Mouse (Mus musculus) erythroblast, embryonic 14.5 days (primary cell): ENCODE data around the gene Stac2. TPM values are rescaled to one million over a fixed set of nuclear protein-coding genes. Genes with fewer than 3 reads are reported as not detected.

ENCODE experiments used
- H3K27me3 ChIP-seq: 2 replicates; pipeline ENCODE4 v1.6.1; 2012; ENCODE audit warnings: inconsistent platforms; ENCODE audit not compliant: control insufficient read depth
- H3K36me3 ChIP-seq: 2 replicates; pipeline ENCODE4 v1.6.1; 2012; ENCODE audit warnings: mild to moderate bottlenecking, inconsistent platforms; ENCODE audit not compliant: control insufficient read depth
- H3K4me1 ChIP-seq: 2 replicates; pipeline ENCODE4 v1.6.1; 2012; ENCODE audit warnings: inconsistent platforms; ENCODE audit not compliant: control insufficient read depth
- H3K4me3 ChIP-seq: replicated peaks from 2 replicates; pipeline ENCODE3; 2012; ENCODE audit warnings: moderate library complexity, mild to moderate bottlenecking, inconsistent platforms
- H3K9me3 ChIP-seq: 2 replicates; pipeline ENCODE4 v1.6.1; 2012; ENCODE audit warnings: low read length, inconsistent platforms, mixed read lengths; ENCODE audit not compliant: control insufficient read depth
- GATA1 ChIP-seq: IDR thresholded peaks from 2 replicates; pipeline ENCODE4 v1.6.1; 2012; ENCODE audit warnings: low read length, inconsistent platforms, mixed read lengths
- TAL1 ChIP-seq: IDR thresholded peaks from 3 replicates; pipeline ENCODE4 v1.6.1; 2012; ENCODE audit warnings: low read length, inconsistent platforms, mixed read lengths
- polyA plus RNA-seq: library from polyadenylated mRNA; stranded (reverse); fragments of >175 nt; gene quantifications from 2 replicates; pipeline ENCODE4 v1.2.3, GENCODE M21; 2012

The Stac2 gene
- polyA plus RNA-seq, 1 experiment = not detected

DNA sequence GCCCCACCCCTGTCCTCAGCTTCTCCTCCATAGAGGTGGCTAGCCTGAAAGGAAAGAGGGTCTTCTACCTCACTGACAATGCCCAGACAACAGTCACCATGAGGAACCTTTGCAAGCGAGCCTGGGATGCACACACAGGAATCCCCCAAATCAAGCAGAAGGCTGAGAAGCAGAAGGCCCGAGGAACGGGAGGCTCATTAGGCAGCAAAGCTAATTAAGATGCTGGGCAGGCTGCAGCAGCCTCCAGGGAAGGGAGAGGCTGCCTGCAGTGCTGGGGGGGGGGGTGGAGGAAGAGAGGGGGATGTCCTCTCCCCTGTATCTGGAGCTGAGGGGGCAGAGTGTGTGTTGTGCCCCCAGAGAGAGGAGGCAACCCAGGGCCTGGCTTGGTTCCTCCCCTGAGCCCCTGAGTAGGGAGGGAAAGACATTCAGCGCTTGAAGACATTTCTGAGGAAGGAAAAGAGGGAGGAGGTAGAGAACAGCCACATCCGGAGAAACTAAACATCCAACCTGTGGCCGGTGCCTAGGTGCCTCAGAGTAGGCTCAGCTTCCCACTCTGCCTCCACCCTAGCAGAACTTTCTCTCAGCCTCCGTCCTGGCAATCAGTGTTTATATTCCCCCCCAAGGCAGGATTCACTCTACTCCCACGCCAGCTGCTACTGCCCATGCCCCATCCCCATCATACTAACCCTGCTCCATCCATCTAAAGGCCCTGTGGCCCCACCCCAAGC is 33.2 kb downstream of the Stac2 start:
- Histone ChIP-seq H3K9me3 (no peaks in the 10 kb centered on the region), H3K4me1 (peaks cover 18% of the 10 kb centered on the region), H3K27me3 (peaks cover 58% of the 10 kb centered on the region), H3K4me3 (no peak overlapping the region), H3K36me3 (no peaks in the 10 kb centered on the region)
- TF ChIP-seq GATA1 = no peak
- no peak for TF ChIP-seq TAL1

DNA sequence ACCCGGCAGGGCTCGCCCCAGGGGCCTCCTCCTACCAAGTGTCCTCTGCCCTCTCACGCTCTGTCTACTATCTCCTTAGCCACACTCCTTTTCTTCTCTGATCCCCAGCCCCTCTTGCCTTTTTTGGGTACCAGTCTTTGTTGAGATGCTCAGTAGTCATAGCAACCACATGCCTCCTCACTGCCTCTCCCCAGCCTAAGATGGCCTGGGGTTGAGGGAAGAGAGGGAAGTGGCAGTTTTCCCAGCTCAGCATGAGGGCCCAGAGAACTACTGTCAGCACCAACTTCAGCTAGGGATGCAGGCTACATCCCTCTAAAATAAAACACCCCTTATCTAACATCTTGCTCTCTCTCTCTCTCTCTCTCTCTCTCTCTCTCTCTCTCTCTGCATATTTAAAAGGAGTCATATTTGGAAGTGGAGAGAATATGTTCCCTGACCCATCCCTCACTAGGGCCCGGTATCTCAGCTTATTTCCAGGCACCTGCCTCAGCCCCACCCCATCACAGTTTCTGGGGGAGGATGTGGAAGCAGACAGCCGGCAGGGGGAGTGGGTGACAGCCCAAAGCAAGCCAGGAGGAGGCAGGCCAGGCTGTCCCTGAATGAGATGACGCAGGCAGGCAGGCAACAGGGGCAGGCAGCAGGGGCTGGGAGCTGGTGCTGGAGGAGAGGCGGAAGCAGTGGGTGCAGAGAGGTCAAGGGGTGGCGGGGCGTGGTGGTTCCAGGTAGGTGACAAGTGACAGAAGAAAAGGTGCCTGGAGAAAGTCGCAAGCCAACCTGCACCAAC is 34.2 kb downstream of the Stac2 start:
- Histone ChIP-seq H3K36me3 (no peaks in the 10 kb centered on the region), H3K27me3 (peaks cover 58% of the 10 kb centered on the region), H3K4me1 (peaks cover 18% of the 10 kb centered on the region), H3K4me3 (no peak overlapping the region), H3K9me3 (no peaks in the 10 kb centered on the region)
- TF ChIP-seq TAL1 (no peak), GATA1 (no peak)

DNA sequence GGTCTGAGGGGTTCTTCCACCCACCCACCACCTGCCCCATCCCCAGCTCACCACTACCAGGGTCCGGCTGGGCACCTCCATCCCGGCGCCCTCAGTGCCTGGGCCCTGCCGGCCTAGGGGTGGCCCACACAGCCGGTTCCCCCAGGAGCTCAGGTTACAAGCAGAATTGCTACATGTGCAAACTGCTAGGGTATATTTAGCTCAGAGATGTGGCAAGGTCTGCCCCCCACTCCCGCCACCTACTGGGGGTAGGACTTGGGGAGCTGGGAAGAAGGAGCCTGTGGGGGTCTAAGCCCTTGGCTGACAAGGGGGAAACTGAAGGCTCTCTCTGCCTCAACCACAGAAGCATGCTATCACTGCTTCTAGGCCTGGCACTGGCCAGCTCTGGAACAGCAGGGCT is 35.0 kb downstream of the Stac2 start:
- Histone ChIP-seq H3K4me1 (peaks cover 18% of the 10 kb centered on the region), H3K36me3 (no peaks in the 10 kb centered on the region), H3K9me3 (no peaks in the 10 kb centered on the region), H3K4me3 (no peak overlapping the region), H3K27me3 (peaks cover 53% of the 10 kb centered on the region)
- no peak for TF ChIP-seq GATA1
- TF ChIP-seq TAL1 = no peak

DNA sequence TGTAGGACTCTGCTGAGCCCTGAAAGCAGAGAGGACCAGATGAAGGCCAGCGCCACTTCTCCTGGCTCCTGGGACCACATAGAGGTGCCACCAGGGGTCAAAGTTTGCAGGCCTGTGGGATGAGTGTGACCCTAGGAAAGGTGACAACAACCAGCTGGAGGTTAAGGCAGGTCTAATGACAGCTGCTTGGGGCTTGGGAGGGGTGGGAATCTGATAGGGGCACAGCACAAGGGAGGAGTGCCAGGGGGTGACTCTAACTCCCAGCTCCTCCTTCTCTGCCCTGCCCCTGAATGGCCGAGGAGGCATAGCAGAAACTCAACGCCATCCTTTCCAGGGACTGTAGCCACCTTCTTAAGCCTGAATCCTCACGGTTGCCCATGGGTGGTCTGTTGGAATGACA is 36.4 kb downstream of the Stac2 start:
- Histone ChIP-seq H3K27me3 (peaks cover 42% of the 10 kb centered on the region), H3K36me3 (no peaks in the 10 kb centered on the region), H3K4me1 (peaks cover 7% of the 10 kb centered on the region), H3K4me3 (no peak overlapping the region), H3K9me3 (no peaks in the 10 kb centered on the region)
- TF ChIP-seq TAL1 (no peak), GATA1 (no peak)

DNA sequence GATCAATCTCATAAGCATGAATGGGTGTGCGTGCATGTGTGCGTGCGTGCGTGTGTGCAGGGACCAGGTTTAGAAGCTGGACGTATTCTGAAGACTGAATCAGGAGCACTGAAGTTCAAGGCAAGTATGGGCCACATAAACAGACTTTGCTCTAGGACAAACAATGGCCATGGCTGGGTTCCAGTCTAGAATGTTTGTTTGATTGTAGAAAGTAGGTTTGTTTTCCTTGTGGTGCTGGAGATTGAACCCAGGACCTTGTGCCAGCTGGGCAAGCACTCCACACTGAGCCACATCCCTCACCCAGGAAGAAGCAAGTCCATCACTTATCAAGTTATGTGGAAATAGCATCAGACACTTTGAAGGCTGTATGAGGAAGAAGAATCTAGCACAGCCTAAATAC is 37.1 kb downstream of the Stac2 start:
- Histone ChIP-seq H3K9me3 (no peaks in the 10 kb centered on the region), H3K4me1 (peaks cover 2% of the 10 kb centered on the region; the same call in 1 of the 2 replicates), H3K4me3 (no peak overlapping the region), H3K36me3 (no peaks in the 10 kb centered on the region), H3K27me3 (peaks cover 39% of the 10 kb centered on the region)
- TF ChIP-seq TAL1 (no peak), GATA1 (no peak)

DNA sequence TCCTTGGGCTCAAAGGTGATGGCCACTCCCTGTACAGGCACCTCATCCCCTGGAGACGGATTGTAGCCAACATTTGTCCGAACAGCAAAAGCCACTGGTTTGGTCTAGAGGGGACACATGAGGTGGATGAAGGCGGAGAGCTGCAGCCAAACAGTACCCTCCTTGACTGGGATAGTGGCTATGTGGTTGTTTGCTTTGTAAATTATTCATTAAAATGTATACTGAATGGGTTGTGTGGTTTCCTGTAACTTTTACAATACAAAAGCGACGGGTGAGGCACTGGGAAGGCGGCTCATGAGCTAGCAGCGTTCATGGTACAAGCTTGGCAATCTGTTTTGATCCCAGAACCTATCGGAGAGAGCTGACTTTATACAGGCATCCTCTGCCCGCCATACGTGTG is 40.4 kb downstream of the Stac2 start:
- H3K9me3 ChIP-seq = no peaks in the 10 kb centered on the region
- H3K4me1 ChIP-seq = peaks cover 2% of the 10 kb centered on the region; the same call in 1 of the 2 replicates
- TF ChIP-seq TAL1 (no peak), GATA1 (no peak)
- H3K27me3 ChIP-seq = peaks cover 10% of the 10 kb centered on the region; the same call in 1 of the 2 replicates
- H3K36me3 ChIP-seq = no peaks in the 10 kb centered on the region
- no peak overlapping the region for H3K4me3 ChIP-seq

DNA sequence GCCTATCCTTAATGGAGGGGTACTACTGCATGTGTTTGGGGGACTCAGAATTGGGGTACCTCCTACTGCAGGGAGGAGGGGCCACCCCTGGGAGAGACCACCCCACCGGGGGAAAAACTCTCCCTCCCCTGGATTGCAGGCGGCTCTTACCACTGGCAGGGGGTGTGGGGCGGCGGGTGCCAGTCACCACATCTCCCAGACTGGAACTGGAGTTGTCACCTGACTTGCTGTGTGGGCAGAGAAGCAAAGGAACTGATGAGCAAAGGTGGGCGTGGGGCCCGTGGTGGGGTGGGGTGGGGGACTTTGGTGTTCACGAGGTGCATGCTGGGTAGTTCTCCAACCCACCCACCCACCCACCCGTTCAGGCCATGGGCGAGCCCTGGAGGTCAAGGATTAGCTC is 41.5 kb downstream of the Stac2 start:
- no peak overlapping the region for H3K4me3 ChIP-seq
- no peaks in the 10 kb centered on the region for H3K4me1 ChIP-seq
- no peaks in the 10 kb centered on the region for H3K9me3 ChIP-seq
- H3K36me3 ChIP-seq = no peaks in the 10 kb centered on the region
- peaks cover 7% of the 10 kb centered on the region; the same call in 1 of the 2 replicates for H3K27me3 ChIP-seq
- TF ChIP-seq TAL1 = no peak
- TF ChIP-seq GATA1 = no peak

DNA sequence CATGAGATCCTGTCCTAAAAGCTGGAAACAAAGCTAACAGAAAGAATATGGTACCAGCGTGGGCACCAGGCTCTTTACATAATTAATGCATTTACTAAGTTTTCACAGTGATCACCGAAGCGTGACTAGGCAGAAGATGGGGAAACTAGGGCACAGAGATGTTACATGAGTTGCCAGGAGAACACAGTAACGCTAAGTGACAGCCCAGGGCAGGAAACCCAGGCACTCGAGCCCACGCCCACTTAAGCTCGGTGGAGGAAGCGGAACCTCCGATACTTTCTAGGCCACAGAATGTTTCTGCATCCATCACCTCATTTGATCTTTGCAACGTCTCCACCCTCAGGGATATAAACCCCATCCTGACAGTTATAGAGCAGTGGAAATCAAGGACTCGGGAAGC is 45.2 kb downstream of the Stac2 start:
- no peak for TF ChIP-seq TAL1
- TF ChIP-seq GATA1 = no peak
- peaks cover 9% of the 10 kb centered on the region for H3K4me1 ChIP-seq
- H3K4me3 ChIP-seq = no peak overlapping the region
- H3K36me3 ChIP-seq = no peaks in the 10 kb centered on the region
- no peaks in the 10 kb centered on the region for H3K9me3 ChIP-seq
- H3K27me3 ChIP-seq = peaks cover 23% of the 10 kb centered on the region

DNA sequence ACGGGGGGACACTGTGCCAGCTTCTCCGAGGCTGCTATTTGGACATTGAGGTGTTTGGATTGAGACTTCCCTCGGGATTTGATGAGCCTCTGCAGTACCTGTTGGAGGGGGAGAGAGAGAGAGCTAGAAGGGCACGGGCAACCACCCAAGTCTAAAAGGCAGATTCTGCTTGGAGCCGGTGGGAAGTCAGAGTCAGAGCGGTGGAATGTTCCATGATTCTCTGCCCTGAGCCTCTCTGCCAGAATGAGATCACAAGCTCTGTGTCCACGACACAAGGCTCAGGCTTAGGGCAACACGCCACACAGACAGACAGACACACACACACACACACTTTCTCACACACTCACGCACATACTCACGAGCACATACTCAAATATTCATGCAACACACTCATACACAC is 47.6 kb downstream of the Stac2 start:
- H3K27me3 ChIP-seq = peaks cover 36% of the 10 kb centered on the region
- TF ChIP-seq TAL1 (no peak), GATA1 (no peak)
- H3K4me3 ChIP-seq = no peak overlapping the region
- no peaks in the 10 kb centered on the region; the same call in 1 of the 2 replicates for H3K9me3 ChIP-seq
- no peaks in the 10 kb centered on the region for H3K36me3 ChIP-seq
- H3K4me1 ChIP-seq = peaks cover 17% of the 10 kb centered on the region
